Mouse (Mus musculus) ES-Bruce4 (cell line): ENCODE measurements around the gene Lamc1.

Experiments
- CTCF ChIP-seq: IDR thresholded peaks from one replicate; pipeline ENCODE4 v1.8.1; 2011; ENCODE audit warnings: low read depth, low read length
- EP300 ChIP-seq: IDR thresholded peaks from 2 replicates; pipeline ENCODE4 v1.6.1; 2011; ENCODE audit warnings: low read depth, low read length; ENCODE audit not compliant: insufficient read depth
- POLR2A ChIP-seq: IDR thresholded peaks from one replicate; pipeline ENCODE4 v1.8.1; 2011; ENCODE audit warnings: low read length; ENCODE audit not compliant: insufficient read depth

- TF ChIP-seq CTCF (no peak), EP300 (no peak), POLR2A (no peak)
Observed at GRCm38 (mm10) chr1:153361926-153362325, 29.3 kb upstream of the Lamc1 start.
